Mouse (Mus musculus): Measurements from ENCODE around the gene Klhl35.

DNA sequence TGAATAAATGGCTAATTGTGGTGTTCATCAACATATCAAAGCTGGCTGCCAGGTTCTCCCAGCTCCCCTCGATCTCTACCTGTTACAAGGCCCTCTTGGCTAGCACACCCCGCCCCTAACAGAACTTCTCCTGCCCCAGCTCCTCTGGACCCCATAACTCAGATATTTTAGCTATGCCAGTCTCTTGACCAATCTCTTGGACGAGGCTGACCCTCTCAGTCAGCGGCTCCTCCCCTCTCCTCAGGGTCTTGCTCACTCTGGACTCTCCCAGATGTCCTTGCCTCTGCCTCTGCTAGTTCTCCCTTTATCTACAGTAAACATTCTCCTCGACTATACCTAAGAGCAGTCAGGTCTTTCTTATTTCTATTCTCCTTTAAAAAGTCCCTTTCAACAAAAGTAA is 34.9 kb downstream of the Klhl35 start:
- no peak for TF ChIP-seq CTCF (IDR thresholded peaks at IDR 0.05; ENCODE audit: low read depth)
- no peak for TF ChIP-seq EP300 (IDR thresholded peaks at IDR 0.05; ENCODE audit: low read depth)

All from heart, postnatal 0 days (tissue).